Mouse (Mus musculus) 3T3-L1 (cell line): ENCODE results near the gene 1700029P11Rik.
A peak's percentile ranks its signal among the peaks of the same experiment; 100 is the strongest.
"Not testable (repeated sequence)": the region's sequence is repeated elsewhere in the genome, so short reads cannot be mapped to it uniquely, and the experiment has no call there.

ENCODE experiments used
- DNase-seq: peaks from one replicate; pipeline ENCODE4 v3.0.0-alpha.2; 2015; ENCODE audit warnings: low read depth, low spot score

1700029P11Rik gene

DNA sequence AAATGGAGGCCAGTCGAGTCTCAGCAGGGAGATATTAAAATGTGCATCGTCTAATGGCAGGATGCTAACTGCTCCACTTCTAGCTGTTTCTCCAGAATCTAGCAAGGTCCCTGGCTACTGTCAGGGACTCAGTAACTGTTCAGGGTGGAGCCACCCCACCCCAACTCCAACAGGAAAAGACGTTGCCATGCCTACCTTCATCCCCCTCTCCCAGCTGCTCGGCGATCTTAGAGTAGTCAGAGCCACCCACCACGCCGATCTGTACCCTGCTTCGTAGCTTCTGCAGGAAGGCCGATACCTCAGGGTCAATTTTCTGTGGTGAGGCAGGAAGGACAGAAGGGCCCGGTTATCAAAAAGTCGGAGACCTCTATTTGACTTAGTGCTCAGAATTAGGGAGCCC is 22.7 kb upstream of the 1700029P11Rik start:
- DNase-seq = no peak

- DNase-seq = no peak
Observed at GRCm38 (mm10) chr15:81958906-81959305, 21.4 kb upstream of the 1700029P11Rik start.

DNA sequence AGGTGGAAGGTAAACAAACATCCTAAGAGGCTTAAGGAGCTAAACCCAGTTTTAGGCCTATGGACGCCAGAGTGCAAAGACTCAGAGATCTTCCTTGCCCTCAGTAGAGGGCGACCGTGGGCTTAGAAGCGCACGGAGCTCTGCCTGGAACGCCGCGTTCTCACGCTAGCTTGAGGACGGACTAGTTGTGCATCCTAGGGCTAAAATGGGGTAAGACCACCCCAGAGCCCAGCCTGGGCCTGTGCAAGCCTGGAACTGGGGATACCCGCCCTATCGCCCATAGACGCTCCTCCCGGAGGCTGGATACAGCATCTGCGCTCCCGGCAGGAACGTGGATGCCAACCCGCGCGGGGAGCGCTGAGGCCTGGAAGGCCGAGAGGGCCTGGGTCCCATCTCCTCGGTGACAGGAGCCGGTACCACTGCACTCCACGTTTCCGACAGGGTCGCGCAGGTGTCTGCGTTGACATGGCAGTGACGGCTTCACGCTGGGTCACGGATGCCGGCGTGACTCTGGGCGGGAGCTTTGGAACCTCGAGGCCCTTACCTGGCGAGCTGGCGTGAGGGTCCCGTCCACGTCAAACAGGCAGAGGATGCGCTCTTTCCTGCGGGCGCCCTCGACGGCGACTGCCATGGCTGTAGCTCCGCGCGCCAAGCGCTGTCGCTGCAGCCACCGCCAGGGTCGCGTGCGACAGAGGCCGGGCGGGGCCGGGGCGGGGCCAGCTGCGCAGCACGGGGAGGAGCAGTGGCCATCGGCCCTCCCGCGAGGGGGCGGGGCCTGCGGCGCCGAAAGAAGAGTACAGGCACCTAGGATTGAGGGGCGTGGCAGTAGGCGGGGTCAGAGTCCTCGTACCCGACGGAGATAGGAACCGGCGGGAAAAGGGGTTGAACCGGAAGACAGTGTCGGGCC is 19.9 kb upstream of the 1700029P11Rik start, which contains the start of gene Pmm1:
TSS of gene Pmm1 (minus strand) at position 760 of the 907 bp plus-strand sequence.
- DNase-seq = peak; percentile 98

DNA sequence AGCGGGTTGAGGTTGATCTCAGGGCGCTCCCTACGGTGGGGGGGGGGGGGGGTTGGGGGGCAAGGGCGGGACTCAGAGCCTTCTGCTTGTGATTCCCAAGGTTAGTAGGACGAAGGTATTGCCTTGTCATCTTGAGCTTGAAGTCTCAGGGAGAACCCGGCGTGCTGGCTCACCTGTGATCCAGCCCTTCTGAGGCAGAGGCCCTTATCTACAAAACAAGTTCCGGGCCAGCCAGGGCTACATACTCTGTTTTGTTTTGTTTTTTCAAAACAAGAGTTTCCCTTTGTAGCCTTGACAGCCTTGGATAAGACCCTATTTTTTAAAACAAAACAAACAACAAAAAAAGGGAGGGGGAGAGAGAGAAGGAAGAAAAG is 19.3 kb upstream of the 1700029P11Rik start:
- no peak for DNase-seq

DNA sequence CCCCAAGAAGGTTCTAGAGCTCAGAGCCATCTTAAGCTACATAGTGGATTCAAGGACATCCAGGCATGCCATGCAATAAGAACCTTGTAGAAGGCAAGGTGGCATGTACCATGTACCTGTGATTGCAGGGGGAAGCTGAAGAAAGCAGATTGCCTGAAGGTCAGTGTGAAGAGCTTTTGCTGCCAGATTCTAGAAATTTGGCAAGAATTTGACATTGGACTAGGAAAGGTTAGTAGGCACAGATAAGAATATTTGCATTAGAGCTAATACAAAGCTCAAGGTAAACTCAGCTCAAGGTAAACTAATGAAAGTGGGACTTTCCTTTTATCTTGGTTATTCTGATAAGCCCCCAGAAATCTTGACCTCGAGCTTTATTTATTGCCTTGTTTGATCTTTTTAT is 16.1 kb upstream of the 1700029P11Rik start:
- DNase-seq = peak; percentile 26

DNA sequence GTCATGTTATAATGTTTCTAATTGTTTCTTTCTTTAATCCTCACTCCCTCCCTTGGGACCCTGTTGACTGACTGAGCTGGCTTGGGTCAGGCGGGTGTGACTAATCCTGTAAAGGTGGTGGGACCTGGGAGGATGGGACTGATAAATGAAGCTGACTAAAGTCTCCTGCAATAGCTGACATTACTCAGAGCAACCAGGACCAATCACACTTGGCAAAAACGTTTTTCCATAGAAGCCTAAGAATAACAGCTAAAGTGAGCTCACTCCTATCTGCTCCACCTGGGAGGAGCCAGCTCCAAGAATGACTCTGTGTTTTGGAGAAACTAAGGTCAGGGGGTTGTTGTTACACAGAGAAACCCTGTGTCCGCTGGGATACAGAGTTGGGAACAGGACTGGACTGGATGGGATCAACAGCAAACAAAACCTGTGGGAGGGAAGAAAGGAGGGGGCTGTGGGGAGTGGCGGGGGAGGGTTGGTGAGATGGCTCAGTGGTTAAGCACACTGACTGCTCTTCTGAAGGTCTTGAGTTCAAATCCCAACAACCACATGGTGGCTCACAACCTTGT is 15.3 kb upstream of the 1700029P11Rik start:
- DNase-seq = peak; percentile 93

DNA sequence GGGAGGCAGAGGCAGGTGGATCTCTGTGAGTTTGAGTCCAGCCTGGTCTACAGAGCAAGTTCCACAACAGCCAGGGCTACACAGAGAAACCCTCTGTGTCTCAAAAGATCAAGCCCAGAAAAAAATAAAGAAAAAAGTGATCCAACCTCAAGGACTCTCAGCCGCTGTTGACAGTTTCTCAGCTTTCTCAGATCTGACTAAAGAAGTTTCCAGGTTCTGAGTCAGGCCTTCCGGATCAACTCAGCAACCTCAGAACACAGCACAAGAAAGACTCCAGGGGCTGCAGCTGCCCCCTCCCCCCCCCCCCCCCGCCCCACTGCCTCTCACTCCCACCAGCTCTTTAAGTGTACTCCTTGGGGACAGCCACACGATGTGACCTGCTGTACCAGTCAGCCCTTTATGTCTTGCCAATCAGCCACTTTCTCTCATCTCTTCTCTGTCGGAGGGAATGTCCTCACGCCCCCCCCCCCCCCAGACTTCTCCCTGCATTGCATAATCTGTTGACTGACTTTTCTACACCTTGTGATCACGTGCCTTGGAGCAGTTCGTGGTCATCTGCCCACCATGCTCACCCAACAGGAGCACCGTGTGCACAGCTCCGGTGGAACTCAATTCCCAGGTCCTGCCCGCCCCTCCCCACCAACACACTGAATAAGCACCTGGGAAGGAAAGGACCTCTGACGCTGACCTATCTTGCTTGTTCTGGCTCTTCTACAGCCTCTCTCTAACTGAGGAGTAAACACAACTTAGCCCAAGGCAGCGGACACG is 14.1 kb upstream of the 1700029P11Rik start:
- DNase-seq = no peak

- DNase-seq = no peak
Observed at GRCm38 (mm10) chr15:81967821-81968220, 12.5 kb upstream of the 1700029P11Rik start.

GRCm38 (mm10) chr15:81968447-81968846 is 11.9 kb upstream of the 1700029P11Rik start:
- no peak for DNase-seq

DNA sequence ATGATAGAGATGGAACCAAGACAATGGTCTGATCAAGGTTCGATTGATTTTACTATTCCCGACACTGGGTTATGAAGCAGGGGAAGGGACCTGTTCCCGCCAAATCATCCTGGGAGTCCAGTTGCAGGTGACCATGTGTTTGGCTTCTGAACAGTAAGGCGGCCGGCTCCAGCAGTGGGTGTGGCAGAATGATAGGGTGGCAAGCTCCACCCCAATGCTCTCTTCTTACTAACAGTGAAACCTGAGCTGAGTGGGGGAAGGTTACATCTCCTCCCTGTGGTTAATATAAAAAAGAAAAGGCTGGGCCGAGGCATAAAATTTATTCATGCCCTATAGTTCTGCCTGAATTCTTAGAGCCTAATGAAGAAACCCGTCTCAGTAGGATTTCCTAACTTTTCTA is 11.2 kb upstream of the 1700029P11Rik start:
- peak; percentile 74 for DNase-seq

DNA sequence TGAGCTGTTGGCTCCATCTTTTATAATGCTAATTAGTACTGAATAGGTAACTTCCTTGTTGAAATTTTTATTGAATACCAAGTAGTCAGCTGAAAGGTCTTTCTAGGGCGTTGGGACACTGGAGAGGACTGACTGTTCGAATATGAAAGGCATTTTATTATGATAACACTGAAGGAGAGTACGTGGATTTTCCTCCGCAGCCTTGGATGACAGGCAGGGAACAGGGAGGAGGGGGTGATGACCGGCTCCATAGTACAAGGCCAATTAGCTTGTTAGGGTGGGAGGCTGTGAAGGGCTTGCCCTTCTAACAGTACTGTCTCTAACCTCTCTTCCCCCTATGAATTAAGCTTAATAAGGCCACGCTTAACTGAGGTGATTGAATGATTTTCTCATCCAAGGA is 10.7 kb upstream of the 1700029P11Rik start:
- DNase-seq = not testable (repeated sequence)

DNA sequence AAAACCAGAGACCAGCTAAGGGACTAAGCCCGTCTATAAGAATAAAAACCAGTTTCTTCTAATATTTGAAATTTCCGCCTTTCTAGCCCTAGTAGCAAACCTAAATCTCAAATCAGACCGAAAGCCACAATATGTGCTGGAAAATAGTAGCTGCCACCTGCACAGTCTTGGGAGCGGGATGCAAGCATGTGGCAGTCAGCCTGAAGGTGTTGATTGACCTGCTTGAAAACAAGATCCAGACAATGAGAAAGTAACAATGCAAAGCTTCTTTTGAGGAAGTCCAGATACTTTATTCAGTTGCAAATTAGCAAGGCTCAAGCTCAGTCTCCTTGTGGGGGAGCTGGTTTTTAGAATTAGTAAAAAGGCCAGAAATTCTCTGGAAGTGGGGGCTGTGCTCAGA is 9.8 kb upstream of the 1700029P11Rik start:
- DNase-seq = not testable (repeated sequence)

DNA sequence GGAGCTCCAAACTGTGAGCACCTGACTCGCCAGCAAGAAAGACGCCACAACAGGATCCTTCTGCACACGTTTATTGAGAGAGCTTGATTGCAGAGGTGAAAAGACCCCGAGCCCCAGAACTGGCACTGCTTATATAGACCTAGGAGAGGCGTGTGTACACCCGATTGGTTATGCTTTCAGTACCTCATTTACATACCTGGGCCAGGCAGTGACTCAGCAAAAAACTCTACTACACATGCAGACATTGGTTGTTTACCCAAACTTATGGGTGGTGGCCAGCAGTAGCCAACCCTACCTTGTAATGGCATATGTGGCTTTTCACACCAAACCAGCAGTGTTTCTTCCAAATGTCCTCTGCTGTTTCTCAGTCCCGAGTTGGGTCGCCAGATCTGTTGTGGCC is 5.2 kb upstream of the 1700029P11Rik start:
- DNase-seq = not testable (repeated sequence)

DNA sequence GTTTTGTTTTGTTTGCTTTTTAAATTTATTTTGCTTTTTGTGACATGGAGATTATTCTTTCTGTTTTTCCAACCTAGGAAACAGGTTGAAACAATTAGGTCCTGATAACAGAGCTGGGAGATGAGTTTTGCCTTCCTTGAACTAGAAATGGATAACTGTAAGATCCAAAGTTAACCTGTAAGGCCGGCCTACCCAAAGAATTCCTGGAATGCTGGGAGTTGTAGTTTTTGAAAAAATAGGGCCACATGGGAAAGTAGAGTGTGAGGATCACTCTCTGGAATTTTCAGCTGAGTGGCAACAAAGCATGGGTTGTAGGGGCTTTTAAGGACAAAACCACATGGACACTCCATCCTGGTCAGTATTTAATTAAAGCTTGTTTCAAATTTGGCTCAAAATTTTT is 1.8 kb downstream of the 1700029P11Rik start:
- peak; percentile 25 for DNase-seq

DNA sequence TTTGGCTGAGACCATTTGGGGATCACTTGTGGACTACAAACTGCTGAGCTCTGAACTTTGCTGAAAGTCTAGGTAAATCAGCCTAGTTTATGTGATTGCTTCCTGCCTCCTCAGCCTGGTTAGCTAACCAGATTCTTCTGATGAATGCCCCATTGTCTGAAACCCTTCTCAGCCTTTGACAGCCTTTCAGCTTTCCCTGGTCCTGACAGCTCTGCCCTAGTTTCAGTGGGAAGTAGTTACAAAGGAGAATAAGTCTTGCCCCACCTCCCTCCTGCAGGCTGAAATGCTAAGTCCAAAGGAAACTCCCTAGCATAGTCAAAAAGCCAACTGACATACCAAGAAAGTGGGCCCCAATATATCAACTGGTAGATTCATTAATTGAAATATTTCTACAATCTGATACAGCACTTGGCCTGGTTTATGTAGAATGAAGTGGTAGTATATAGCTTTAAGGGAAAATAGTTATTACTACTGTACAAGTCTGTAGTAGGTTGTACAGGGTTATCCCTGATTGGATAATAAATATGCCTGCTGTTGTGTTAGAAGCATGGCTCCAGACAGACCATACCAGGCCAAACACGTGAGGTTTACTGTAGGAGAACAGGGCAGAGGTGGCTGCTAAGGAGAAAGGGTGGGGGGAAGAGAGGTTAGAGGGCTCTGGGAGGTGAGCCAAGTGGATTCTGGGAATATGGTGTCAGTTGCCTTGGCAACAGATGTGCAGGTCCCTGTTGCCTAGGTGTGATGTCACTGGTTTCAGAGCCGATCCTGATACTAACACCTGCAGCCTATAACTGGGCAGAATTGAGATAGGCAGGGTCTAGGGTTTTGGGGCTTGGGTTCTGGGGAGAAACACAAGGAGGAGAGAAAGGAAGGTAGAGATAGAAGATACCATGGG is 5.2 kb downstream of the 1700029P11Rik start:
- peak; percentile 29 for DNase-seq

GRCm38 (mm10) chr15:81987646-81988045 is 7.3 kb downstream of the 1700029P11Rik start, which contains the start of gene Xrcc6:
Xrcc6 (plus strand) TSS chr15:81987835.
- DNase-seq = no peak

GRCm38 (mm10) chr15:81989371-81990062 is 9.2 kb downstream of the 1700029P11Rik start:
- peak; percentile 95 for DNase-seq

DNA sequence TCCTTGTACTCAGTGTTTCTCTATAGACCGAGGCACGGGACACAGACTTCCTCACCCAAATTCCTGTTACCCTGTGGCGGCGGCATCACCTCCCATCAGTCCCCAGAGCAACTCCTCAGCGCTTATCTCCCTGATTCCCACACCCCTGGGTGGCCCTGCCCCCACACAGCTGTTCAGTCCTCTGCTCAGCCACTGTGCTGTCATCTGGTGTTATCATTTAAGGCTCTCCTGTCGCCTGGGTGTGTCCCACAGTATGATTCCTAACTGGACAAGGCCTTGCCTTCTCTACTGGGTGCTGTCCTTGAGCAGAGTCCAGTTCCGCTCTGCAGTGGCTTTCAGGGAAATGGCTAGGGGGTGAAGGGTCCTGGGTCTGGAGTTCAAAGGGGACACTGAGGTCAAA is 10.2 kb downstream of the 1700029P11Rik start:
- no peak for DNase-seq

DNA sequence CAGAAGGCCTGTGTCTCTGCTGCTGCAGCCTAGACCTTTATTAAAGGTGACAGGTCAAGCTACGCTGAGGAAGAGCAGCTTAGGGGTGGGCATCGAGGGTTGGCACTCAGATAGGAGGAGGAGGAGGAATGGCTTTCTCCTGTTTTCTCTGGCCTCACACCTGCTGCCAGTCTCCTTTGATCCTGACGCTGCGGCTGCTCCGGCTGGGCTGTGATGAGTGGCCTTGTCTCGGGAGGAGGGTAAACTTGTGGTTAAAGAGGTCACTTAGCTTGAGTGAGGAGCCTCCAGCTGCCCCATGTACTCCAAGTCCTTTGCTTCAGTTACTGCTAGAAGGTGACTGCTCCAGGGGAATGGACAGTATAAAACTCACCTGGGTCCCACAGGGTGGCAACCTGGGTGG is 13.7 kb downstream of the 1700029P11Rik start:
- no peak for DNase-seq

DNA sequence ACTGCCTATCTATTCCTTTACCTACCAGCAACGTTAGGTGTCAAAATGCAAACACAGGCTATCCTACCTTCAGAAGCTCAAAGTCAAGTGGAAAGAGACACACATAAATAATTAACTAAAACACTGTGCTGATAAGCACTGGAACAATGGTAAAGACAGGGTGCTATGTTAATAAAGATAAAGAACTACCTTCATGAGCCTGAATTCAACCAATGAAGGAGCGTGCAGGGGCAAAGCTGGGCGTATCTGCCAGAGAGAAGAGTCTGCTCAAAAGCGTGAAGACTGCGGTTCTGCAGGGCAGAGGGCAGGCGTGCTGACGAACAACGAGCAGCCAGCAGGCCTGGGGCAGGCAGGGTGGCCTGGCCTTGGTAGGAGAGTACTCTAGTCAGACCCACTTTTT is 23.9 kb downstream of the 1700029P11Rik start:
- DNase-seq = no peak

DNA sequence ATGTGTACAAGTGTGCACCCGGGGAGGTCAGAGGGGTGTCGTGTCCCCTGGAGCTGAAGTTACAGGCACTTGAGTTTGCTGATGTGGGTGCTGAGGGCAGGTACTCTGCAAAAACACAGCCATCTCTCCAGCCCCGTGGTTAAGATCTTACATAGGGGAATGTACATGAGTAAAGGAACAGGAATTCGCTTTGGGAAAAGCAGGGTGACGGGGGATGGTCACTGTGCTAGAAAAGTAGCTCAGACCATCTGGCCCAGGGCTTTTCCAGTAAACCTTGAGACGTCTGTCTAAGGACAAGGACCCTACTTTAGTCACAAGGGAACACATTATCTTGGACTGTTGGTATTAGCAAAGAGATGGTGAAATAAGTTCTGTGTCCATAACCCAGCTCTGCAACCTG is 31.6 kb downstream of the 1700029P11Rik start:
- peak; percentile 91 for DNase-seq
